In the genomic region with DNA sequence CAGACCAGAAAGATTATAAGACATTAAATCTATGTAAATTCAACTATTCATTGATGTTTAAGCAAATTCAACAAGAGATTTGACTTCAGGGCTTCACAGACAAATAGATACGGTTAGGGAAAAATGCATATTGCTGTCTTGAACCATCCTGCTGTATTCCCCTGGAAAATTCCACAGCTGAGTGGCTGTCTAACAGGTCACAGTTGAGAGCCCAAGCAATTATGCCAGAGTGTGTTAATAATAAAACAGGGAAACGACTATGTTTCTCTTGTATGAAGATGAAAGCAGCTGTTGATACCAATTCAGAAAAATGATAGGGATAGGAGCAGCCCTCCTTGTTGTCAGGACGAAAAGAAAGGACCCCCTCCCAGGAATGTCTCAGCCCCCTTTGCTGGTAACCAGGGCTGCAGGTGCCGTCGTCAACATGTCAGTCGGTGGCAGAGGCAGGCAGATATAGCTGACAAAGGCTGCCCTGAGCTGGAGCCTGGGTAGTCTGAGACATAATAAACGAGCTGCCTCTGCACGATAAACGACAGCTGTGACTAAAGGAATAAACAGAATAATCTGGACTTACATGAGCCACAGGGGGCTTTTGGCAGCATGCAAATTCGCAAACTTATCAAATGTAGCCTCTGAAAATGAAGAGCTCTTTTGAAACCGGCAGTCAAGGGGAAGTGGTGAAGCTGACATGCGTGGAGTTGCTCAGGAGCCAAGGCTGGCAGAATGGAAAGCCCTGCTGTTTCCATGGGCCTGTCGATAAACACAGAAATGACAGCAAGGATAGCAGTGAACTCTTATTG, we compare ENCODE assay signal across 9 mouse cellular contexts.
A peak's percentile ranks its signal among the peaks of the same experiment; 100 is the strongest.
DNase-seq lines count a peak whose midpoint lies in the region; ATAC-seq and TF ChIP-seq lines count a peak whose summit lies in the region.
"Had no signal": no experiment of that assay in that cellular context is flagged by ENCODE, and none has a peak within 500 bp of the region (broad histone marks: within the 10 kb centered on the region; RNA-seq: fewer than 3 reads in every experiment).

No protein-coding gene starts in this region.

- no peaks in the 10 kb centered on the region for H3K4me1 ChIP-seq in heart, embryonic 16.5 days (ENCODE audit: control insufficient read depth, insufficient read depth, low read length)
- peaks cover 11% of the 10 kb centered on the region for H3K4me1 ChIP-seq in forebrain, embryonic 16.5 days (replicated peaks; ENCODE audit: control insufficient read depth, insufficient read depth, low read length)
- H3K4me1 ChIP-seq in kidney, postnatal 0 days (replicated peaks; ENCODE audit: insufficient read depth, low read length), result no peaks in the 10 kb centered on the region; the same call in 1 of the 2 replicates
- peaks cover 20% of the 10 kb centered on the region for H3K4me1 ChIP-seq in midbrain, embryonic 15.5 days
- no peaks in the 10 kb centered on the region for H3K4me1 ChIP-seq in liver, postnatal 0 days (ENCODE audit: insufficient read depth)
- H3K4me1 ChIP-seq: liver, embryonic 13.5 days had no signal

- H3K9me3 ChIP-seq in heart, embryonic 16.5 days (replicated peaks; ENCODE audit: control insufficient read depth, low read length), result no peaks in the 10 kb centered on the region
- no peaks in the 10 kb centered on the region for H3K9me3 ChIP-seq in forebrain, embryonic 16.5 days (ENCODE audit: control insufficient read depth, low read length)
- no peaks in the 10 kb centered on the region for H3K9me3 ChIP-seq in kidney, postnatal 0 days (replicated peaks; ENCODE audit: low read length)
- H3K9me3 ChIP-seq in midbrain, embryonic 15.5 days, result no peaks in the 10 kb centered on the region
- no peaks in the 10 kb centered on the region for H3K9me3 ChIP-seq in liver, postnatal 0 days (ENCODE audit: low read length)
- H3K9me3 ChIP-seq: liver, embryonic 13.5 days had no signal

- no peak overlapping the region for H3K9ac ChIP-seq in heart, embryonic 16.5 days (ENCODE audit: low read length)
- H3K9ac ChIP-seq in forebrain, embryonic 16.5 days (replicated peaks; ENCODE audit: low read depth, low read length), result peak overlapping the region; percentile 34
- no peak overlapping the region for H3K9ac ChIP-seq in kidney, postnatal 0 days (ENCODE audit: low read depth, low read length)
- H3K9ac ChIP-seq in midbrain, embryonic 15.5 days, result no peak overlapping the region
- H3K9ac ChIP-seq in liver, postnatal 0 days (replicated peaks), result no peak overlapping the region
- H3K9ac ChIP-seq: liver, embryonic 13.5 days had no signal

- no peak for ATAC-seq in heart, embryonic 16.5 days (replicated peaks; ENCODE audit: extremely low read depth, insufficient read depth, low FRiP score)
- ATAC-seq in forebrain, embryonic 16.5 days, result peak; percentile 90
- no peak for ATAC-seq in kidney, postnatal 0 days (replicated peaks; ENCODE audit: low FRiP score, low read depth)
- ATAC-seq in midbrain, embryonic 15.5 days (replicated peaks), result peak; percentile 94
- ATAC-seq in CD4-positive, CD25-positive, alpha-beta regulatory T cell, adult 4 months, result no peak
- ATAC-seq in liver, postnatal 0 days, result no peak

- H3K4me2 ChIP-seq in heart, embryonic 16.5 days (ENCODE audit: low read depth, low read length), result peak overlapping the region; percentile 40; the same call in 1 of the 2 replicates
- H3K4me2 ChIP-seq in forebrain, embryonic 16.5 days (ENCODE audit: low read length), result peak overlapping the region; percentile 27
- H3K4me2 ChIP-seq in kidney, postnatal 0 days (ENCODE audit: low read length), result peak overlapping the region; percentile 30
- H3K4me2 ChIP-seq in midbrain, embryonic 15.5 days, result peak overlapping the region; percentile 38
- H3K4me2 ChIP-seq in liver, postnatal 0 days (ENCODE audit: low read depth, low read length), result no peak overlapping the region
- H3K4me2 ChIP-seq: liver, embryonic 13.5 days had no signal

- 41% methylated on average over 13 of the region's 13 CpGs for WGBS in heart, embryonic 16.5 days
- 9% methylated on average over 13 of the region's 13 CpGs for WGBS in forebrain, embryonic 16.5 days
- 33% methylated on average over 13 of the region's 13 CpGs for WGBS in kidney, postnatal 0 days
- 11% methylated on average over 13 of the region's 13 CpGs for WGBS in midbrain, embryonic 15.5 days
- 62% methylated on average over 13 of the region's 13 CpGs for WGBS in liver, postnatal 0 days (ENCODE audit: insufficient replicate concordance)

- TF ChIP-seq EP300 in liver, postnatal 0 days (IDR thresholded peaks at IDR 0.05; ENCODE audit: low read depth), result no peak

- no peaks in the 10 kb centered on the region for H3K27me3 ChIP-seq in heart, embryonic 16.5 days (ENCODE audit: control insufficient read depth, insufficient read depth, low read length)
- no peaks in the 10 kb centered on the region for H3K27me3 ChIP-seq in forebrain, embryonic 16.5 days (replicated peaks; ENCODE audit: control insufficient read depth, insufficient read depth, low read length)
- no peaks in the 10 kb centered on the region for H3K27me3 ChIP-seq in kidney, postnatal 0 days (ENCODE audit: insufficient read depth, low read length)
- no peaks in the 10 kb centered on the region for H3K27me3 ChIP-seq in midbrain, embryonic 15.5 days (replicated peaks)
- H3K27me3 ChIP-seq in liver, postnatal 0 days (ENCODE audit: insufficient read depth, low read length), result no peaks in the 10 kb centered on the region
- H3K27me3 ChIP-seq: liver, embryonic 13.5 days had no signal

- no peak overlapping the region for H3K4me3 ChIP-seq in heart, embryonic 16.5 days (ENCODE audit: low read length)
- H3K4me3 ChIP-seq in forebrain, embryonic 16.5 days (replicated peaks; ENCODE audit: low read length), result peak overlapping the region; percentile 11; the same call in 1 of the 2 replicates
- H3K4me3 ChIP-seq in kidney, postnatal 0 days (replicated peaks; ENCODE audit: low read depth, low read length), result no peak overlapping the region
- peak overlapping the region; percentile 20 for H3K4me3 ChIP-seq in midbrain, embryonic 15.5 days
- H3K4me3 ChIP-seq in liver, postnatal 0 days (ENCODE audit: low read depth, low read length), result no peak overlapping the region
- H3K4me3 ChIP-seq: liver, embryonic 13.5 days had no signal

- TF ChIP-seq CTCF in kidney, postnatal 0 days (IDR thresholded peaks at IDR 0.05; ENCODE audit: low read depth), result no peak
- no peak for TF ChIP-seq CTCF in liver, postnatal 0 days (IDR thresholded peaks at IDR 0.05; ENCODE audit: low read depth)

- DNase-seq in heart, adult 18-20 months, result no peak
- peak; percentile 17 for DNase-seq in kidney, postnatal 0 days (ENCODE audit: low spot score)
- no peak for DNase-seq in adrenal gland, postnatal 25 days
- no peak for DNase-seq in liver, postnatal 0 days
- DNase-seq: liver, embryonic 13.5 days had no signal

- no peak overlapping the region for H3K27ac ChIP-seq in heart, embryonic 16.5 days (ENCODE audit: low read length)
- peak overlapping the region; percentile 77 for H3K27ac ChIP-seq in forebrain, embryonic 16.5 days (ENCODE audit: low read length)
- H3K27ac ChIP-seq in kidney, postnatal 0 days, result peak overlapping the region; percentile 21; the same call in 1 of the 2 replicates
- H3K27ac ChIP-seq in midbrain, embryonic 15.5 days, result peak overlapping the region; percentile 81
- H3K27ac ChIP-seq in liver, postnatal 0 days (ENCODE audit: low read depth), result no peak overlapping the region
- H3K27ac ChIP-seq: liver, embryonic 13.5 days had no signal

- H3K36me3 ChIP-seq in heart, embryonic 16.5 days (ENCODE audit: control insufficient read depth, insufficient read depth), result no peaks in the 10 kb centered on the region
- H3K36me3 ChIP-seq in forebrain, embryonic 16.5 days (ENCODE audit: control insufficient read depth, insufficient read depth), result no peaks in the 10 kb centered on the region
- H3K36me3 ChIP-seq in kidney, postnatal 0 days (ENCODE audit: insufficient read depth, low read length), result no peaks in the 10 kb centered on the region
- H3K36me3 ChIP-seq in midbrain, embryonic 15.5 days (replicated peaks), result no peaks in the 10 kb centered on the region
- no peaks in the 10 kb centered on the region for H3K36me3 ChIP-seq in liver, postnatal 0 days (replicated peaks; ENCODE audit: insufficient read depth, low read length)
- H3K36me3 ChIP-seq: liver, embryonic 13.5 days had no signal

Comparison
In these comparisons a context has a peak if more than half of its experiments do, and no peak if none do; other contexts are left out.
1. ATAC-seq: peak in forebrain, embryonic 16.5 days (single experiment) and midbrain, embryonic 15.5 days (single experiment); none in heart, embryonic 16.5 days (single experiment), kidney, postnatal 0 days (single experiment), CD4-positive, CD25-positive, alpha-beta regulatory T cell, adult 4 months (single experiment) and liver, postnatal 0 days (single experiment).
2. H3K27ac ChIP-seq: peak in forebrain, embryonic 16.5 days (single experiment), kidney, postnatal 0 days (single experiment) and midbrain, embryonic 15.5 days (single experiment); none in heart, embryonic 16.5 days (single experiment) and liver, postnatal 0 days (single experiment).
3. H3K4me3 ChIP-seq: peak in forebrain, embryonic 16.5 days (single experiment) and midbrain, embryonic 15.5 days (single experiment); none in heart, embryonic 16.5 days (single experiment), kidney, postnatal 0 days (single experiment) and liver, postnatal 0 days (single experiment).